Mouse (Mus musculus): ENCODE measurements around the gene Micall1. TPM values are rescaled to one million over a fixed set of nuclear protein-coding genes. Genes with fewer than 3 reads are reported as not detected.
A peak's percentile ranks its signal among the peaks of the same experiment; 100 is the strongest.

Gene Micall1
- polyA plus RNA-seq, 2 experiments = 0.69 to 1.6 TPM

DNA sequence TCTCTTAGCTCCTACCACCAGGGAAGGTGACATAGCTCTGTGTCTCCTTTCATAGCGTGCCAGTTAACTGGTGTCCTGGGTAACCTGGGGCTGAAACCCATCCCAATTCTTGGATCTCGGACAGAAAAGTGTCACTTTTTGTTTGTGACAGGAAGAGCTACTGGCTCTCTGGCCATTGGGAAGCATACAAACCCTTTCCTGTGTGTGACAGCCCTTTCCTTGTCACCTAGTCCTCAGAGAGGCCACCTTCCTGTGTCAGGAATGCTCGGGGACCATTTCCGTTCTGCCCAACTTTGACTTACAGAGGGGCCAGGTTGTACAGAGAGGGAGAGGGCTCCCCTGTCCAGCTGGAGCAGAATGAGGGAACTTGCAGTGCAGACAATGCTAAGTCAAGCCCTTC lies 9.2 kb upstream of the Micall1 start:
- no peak overlapping the region for H3K9ac ChIP-seq (replicated peaks)
- H3K27ac ChIP-seq = no peak overlapping the region
- no peaks in the 10 kb centered on the region for H3K27me3 ChIP-seq (ENCODE audit: control insufficient read depth, insufficient read depth, low read length)
- TF ChIP-seq EP300 (IDR thresholded peaks at IDR 0.05; ENCODE audit: low read depth) (no peak), CTCF (IDR thresholded peaks at IDR 0.05; ENCODE audit: low read depth) (no peak)
- H3K36me3 ChIP-seq (replicated peaks; ENCODE audit: control insufficient read depth, insufficient read depth, low read depth) = peaks cover 1% of the 10 kb centered on the region
- no peak overlapping the region for H3K4me2 ChIP-seq (ENCODE audit: low read depth)
- WGBS (ENCODE audit: insufficient replicate concordance) = 40% methylated on average over 4 of the region's 4 CpGs
- DNase-seq (ENCODE audit: low read depth in 3 of 3, low spot score in 3 of 3) (no peak), ATAC-seq (ENCODE audit: insufficient read depth) (no peak)
- no peak overlapping the region for H3K4me3 ChIP-seq (ENCODE audit: insufficient read depth in 1 of 2, low read depth in 2 of 2, low read length in 2 of 2)
- peaks cover 8 to 12% of the 10 kb centered on the region in 2 experiments for H3K4me1 ChIP-seq (replicated peaks; ENCODE audit: control insufficient read depth in 2 of 2, insufficient read depth in 2 of 2, low read length in 1 of 2)
- H3K9me3 ChIP-seq (ENCODE audit: control insufficient read depth, low read length) = no peaks in the 10 kb centered on the region

DNA sequence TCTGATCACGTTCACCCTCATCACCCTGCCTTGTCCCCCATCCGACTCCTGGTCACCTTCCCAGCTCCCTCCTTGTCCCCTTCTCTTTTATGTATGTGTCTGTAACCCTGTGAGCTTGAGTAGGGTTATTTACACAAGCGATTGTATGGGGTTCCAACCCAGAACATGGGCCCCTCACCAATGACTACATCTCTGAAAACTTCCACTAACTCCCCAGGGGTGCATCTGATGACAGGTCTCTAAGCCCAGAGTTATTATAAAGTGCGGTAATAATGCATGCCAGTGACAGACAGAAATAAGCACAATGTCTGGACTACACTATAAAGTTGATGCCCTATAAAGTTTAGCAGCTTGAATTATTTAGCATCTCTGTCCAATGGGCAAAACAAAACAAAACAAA lies 8.3 kb upstream of the Micall1 start:
- no peak overlapping the region for H3K4me2 ChIP-seq (ENCODE audit: low read depth)
- WGBS (ENCODE audit: insufficient replicate concordance) = 69% methylated on average over 4 of the region's 4 CpGs
- H3K4me3 ChIP-seq (ENCODE audit: insufficient read depth in 1 of 2, low read depth in 2 of 2, low read length in 2 of 2) = no peak overlapping the region
- no peaks in the 10 kb centered on the region; the same call in none of the 2 replicates for H3K36me3 ChIP-seq (replicated peaks; ENCODE audit: control insufficient read depth, insufficient read depth, low read depth)
- no peak overlapping the region for H3K9ac ChIP-seq (replicated peaks)
- H3K27ac ChIP-seq = no peak overlapping the region
- peaks cover 8 to 16% of the 10 kb centered on the region in 2 experiments for H3K4me1 ChIP-seq (replicated peaks; ENCODE audit: control insufficient read depth in 2 of 2, insufficient read depth in 2 of 2, low read length in 1 of 2)
- TF ChIP-seq CTCF (IDR thresholded peaks at IDR 0.05; ENCODE audit: low read depth) = no peak
- no peak for TF ChIP-seq EP300 (IDR thresholded peaks at IDR 0.05; ENCODE audit: low read depth)
- ATAC-seq (ENCODE audit: insufficient read depth) (no peak), DNase-seq (ENCODE audit: low read depth in 3 of 3, low spot score in 3 of 3) (no peak)
- no peaks in the 10 kb centered on the region for H3K27me3 ChIP-seq (ENCODE audit: control insufficient read depth, insufficient read depth, low read length)
- H3K9me3 ChIP-seq (ENCODE audit: control insufficient read depth, low read length) = no peaks in the 10 kb centered on the region

DNA sequence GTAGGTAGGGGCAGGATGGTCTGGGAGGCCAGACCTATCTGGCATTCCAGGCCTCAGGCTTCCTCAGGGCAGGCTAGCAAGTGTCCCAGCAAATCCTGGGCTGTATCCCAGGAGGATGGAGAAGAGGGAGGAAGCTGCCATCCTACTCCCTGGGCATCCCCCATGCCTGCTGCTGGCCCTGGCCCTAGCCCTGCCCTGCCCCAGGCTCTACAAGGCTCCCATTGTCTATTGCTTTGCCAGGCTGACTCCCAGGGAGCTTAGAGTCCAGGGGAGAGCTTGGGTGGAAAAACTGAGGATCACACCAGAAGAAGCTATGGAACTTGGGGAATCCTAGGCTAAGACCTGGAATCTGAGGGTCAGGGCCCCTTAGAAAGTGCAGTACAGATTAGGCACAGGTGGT lies 7.2 kb upstream of the Micall1 start:
- H3K9me3 ChIP-seq (ENCODE audit: control insufficient read depth, low read length) = no peaks in the 10 kb centered on the region
- no peak for ATAC-seq (ENCODE audit: insufficient read depth)

DNA sequence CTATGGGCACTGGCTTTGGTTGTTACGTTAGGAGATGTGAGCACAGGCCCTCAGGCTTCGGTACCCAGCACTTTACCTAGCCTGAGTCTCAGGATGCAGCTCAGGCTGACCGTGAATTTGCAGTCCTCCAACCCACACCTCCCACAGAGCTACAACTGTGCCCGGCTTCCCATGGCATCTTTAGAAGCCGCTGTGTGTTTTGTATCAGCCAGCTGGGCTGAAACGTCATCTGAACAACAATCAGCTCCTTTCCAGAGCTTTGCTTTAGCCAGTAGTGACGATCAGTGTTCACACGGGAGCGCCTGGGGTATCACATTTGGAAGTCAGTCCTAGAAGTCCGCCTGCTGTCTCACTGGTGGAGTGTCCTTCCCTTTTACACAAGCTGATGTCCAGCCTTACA lies 5.4 kb upstream of the Micall1 start:
- WGBS (ENCODE audit: insufficient replicate concordance) = 65% methylated on average over 10 of the region's 10 CpGs
- ATAC-seq (ENCODE audit: insufficient read depth) = no peak
- no peak overlapping the region for H3K4me2 ChIP-seq (ENCODE audit: low read depth)

More for the DNA sequence above, 7.2 kb upstream of the Micall1 start:
- H3K4me3 ChIP-seq (ENCODE audit: insufficient read depth in 1 of 2, low read depth in 2 of 2, low read length in 2 of 2) = no peak overlapping the region
- H3K4me2 ChIP-seq (ENCODE audit: low read depth) = no peak overlapping the region
- TF ChIP-seq EP300 (IDR thresholded peaks at IDR 0.05; ENCODE audit: low read depth) (no peak), CTCF (IDR thresholded peaks at IDR 0.05; ENCODE audit: low read depth) (no peak)
- no peaks in the 10 kb centered on the region for H3K36me3 ChIP-seq (replicated peaks; ENCODE audit: control insufficient read depth, insufficient read depth, low read depth)
- no peak overlapping the region for H3K9ac ChIP-seq (replicated peaks)
- H3K4me1 ChIP-seq (replicated peaks; ENCODE audit: control insufficient read depth in 2 of 2, insufficient read depth in 2 of 2, low read length in 1 of 2) = peaks cover 11 to 26% of the 10 kb centered on the region in 2 experiments
- no peak overlapping the region for H3K27ac ChIP-seq
- no peaks in the 10 kb centered on the region for H3K27me3 ChIP-seq (ENCODE audit: control insufficient read depth, insufficient read depth, low read length)
- DNase-seq (ENCODE audit: low read depth in 3 of 3, low spot score in 3 of 3) = no peak

DNA sequence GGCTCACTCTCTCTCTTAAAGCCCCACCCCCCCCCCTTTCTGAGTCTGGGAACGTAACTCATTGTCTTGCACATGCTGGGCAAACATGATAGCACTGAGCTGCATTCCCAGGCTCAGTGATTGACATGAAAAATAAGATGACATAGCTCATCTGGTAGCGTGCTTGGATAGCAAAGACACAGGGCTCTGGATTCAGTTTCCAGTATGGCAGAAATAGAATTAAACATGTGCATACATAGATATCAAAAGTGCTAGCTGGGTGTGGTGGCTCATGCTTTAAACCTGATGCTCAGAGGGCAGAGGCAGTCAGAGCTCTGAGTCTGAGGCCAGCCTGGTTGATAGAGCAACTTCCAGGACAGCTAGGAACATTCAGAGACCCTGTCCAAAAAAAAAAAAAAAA lies 2.9 kb upstream of the Micall1 start:
- WGBS (ENCODE audit: insufficient replicate concordance) = 8% methylated on average over 2 of the region's 2 CpGs
- no peak overlapping the region for H3K4me2 ChIP-seq (ENCODE audit: low read depth)
- peak; percentile 72 for ATAC-seq (ENCODE audit: insufficient read depth)

More for the DNA sequence above, 5.4 kb upstream of the Micall1 start:
- Histone ChIP-seq H3K4me1 (replicated peaks; ENCODE audit: control insufficient read depth in 2 of 2, insufficient read depth in 2 of 2, low read length in 1 of 2) (peaks cover 7 to 20% of the 10 kb centered on the region in 2 experiments), H3K27ac (no peak overlapping the region), H3K27me3 (ENCODE audit: control insufficient read depth, insufficient read depth, low read length) (no peaks in the 10 kb centered on the region), H3K36me3 (replicated peaks; ENCODE audit: control insufficient read depth, insufficient read depth, low read depth) (no peaks in the 10 kb centered on the region), H3K9ac (replicated peaks) (no peak overlapping the region), H3K9me3 (ENCODE audit: control insufficient read depth, low read length) (no peaks in the 10 kb centered on the region), H3K4me3 (ENCODE audit: insufficient read depth in 1 of 2, low read depth in 2 of 2, low read length in 2 of 2) (no peak overlapping the region)
- TF ChIP-seq CTCF (IDR thresholded peaks at IDR 0.05; ENCODE audit: low read depth) (no peak), EP300 (IDR thresholded peaks at IDR 0.05; ENCODE audit: low read depth) (no peak)
- no peak for DNase-seq (ENCODE audit: low read depth in 3 of 3, low spot score in 3 of 3)

More for the DNA sequence above, 2.9 kb upstream of the Micall1 start:
- no peaks in the 10 kb centered on the region for H3K36me3 ChIP-seq (replicated peaks; ENCODE audit: control insufficient read depth, insufficient read depth, low read depth)
- no peaks in the 10 kb centered on the region for H3K9me3 ChIP-seq (ENCODE audit: control insufficient read depth, low read length)
- peak; percentile 52 to 64 (median 54) for DNase-seq (ENCODE audit: low read depth in 3 of 3, low spot score in 3 of 3)
- TF ChIP-seq EP300 (IDR thresholded peaks at IDR 0.05; ENCODE audit: low read depth) = peak; percentile 44; the same call in 1 of the 2 replicates
- TF ChIP-seq CTCF (IDR thresholded peaks at IDR 0.05; ENCODE audit: low read depth) = no peak
- H3K4me3 ChIP-seq (ENCODE audit: insufficient read depth in 1 of 2, low read depth in 2 of 2, low read length in 2 of 2) = no peak overlapping the region
- H3K4me1 ChIP-seq (replicated peaks; ENCODE audit: control insufficient read depth in 2 of 2, insufficient read depth in 2 of 2, low read length in 1 of 2) = peaks cover 7 to 25% of the 10 kb centered on the region in 2 experiments
- H3K9ac ChIP-seq (replicated peaks) = no peak overlapping the region
- H3K27me3 ChIP-seq (ENCODE audit: control insufficient read depth, insufficient read depth, low read length) = peaks cover 2% of the 10 kb centered on the region; the same call in 1 of the 2 replicates
- H3K27ac ChIP-seq = no peak overlapping the region
